Mouse (Mus musculus): ENCODE results near the gene Wdr20.

The Wdr20 gene

GRCm38 (mm10) chr12:110828908-110829307 lies 91.2 kb downstream of the Wdr20 start:
- DNase-seq = no peak

DNA sequence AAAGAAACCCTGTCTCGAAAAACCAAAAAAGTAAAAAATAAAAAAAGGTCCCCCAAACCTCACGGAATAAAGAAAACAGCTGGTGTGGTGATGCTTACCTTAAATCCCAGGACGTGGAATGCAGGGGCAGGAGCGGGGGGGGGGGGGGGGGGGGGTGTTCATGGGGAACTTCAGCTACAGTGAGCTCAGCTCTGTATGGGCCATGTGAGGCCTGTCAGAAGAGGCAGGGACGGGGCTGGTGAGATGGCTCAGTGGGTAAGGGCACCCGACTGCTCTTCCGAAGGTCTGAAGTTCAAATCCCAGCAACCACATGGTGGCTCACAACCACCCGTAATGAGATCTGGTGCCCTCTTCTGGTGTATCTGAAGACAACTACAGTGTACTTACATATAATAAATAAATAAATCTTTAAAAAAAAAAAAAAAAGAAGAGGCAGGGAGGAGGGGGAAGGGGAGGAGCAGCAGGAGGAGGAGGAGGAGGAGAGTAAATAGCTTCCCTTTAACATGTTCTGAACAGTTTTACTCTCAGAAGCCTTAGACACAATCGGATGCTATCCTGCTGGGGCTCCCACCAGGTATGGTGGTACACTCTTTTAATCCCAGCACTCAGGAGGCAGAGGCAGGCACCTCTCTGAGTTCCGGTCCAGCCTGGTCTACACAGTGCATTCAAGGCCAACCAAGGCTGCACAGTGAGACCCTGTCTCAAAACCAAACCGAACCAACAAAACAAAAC lies 92.7 kb downstream of the Wdr20 start:
- no peak for DNase-seq

GRCm38 (mm10) chr12:110835182-110835581 lies 97.4 kb downstream of the Wdr20 start:
- DNase-seq = no peak

GRCm38 (mm10) chr12:110836729-110837128 lies 99.0 kb downstream of the Wdr20 start:
- DNase-seq = no peak

GRCm38 (mm10) chr12:110837192-110837841 lies 99.6 kb downstream of the Wdr20 start:
- no peak for DNase-seq

- no peak for DNase-seq
These were observed 100.1 kb downstream of the Wdr20 start for GRCm38 (mm10) chr12:110837850-110838249.

GRCm38 (mm10) chr12:110840348-110841198 lies 102.8 kb downstream of the Wdr20 start, which contains the start of gene Mok:
Gene Mok (minus strand): TSS chr12:110840939.
- DNase-seq = peak; percentile 97

DNA sequence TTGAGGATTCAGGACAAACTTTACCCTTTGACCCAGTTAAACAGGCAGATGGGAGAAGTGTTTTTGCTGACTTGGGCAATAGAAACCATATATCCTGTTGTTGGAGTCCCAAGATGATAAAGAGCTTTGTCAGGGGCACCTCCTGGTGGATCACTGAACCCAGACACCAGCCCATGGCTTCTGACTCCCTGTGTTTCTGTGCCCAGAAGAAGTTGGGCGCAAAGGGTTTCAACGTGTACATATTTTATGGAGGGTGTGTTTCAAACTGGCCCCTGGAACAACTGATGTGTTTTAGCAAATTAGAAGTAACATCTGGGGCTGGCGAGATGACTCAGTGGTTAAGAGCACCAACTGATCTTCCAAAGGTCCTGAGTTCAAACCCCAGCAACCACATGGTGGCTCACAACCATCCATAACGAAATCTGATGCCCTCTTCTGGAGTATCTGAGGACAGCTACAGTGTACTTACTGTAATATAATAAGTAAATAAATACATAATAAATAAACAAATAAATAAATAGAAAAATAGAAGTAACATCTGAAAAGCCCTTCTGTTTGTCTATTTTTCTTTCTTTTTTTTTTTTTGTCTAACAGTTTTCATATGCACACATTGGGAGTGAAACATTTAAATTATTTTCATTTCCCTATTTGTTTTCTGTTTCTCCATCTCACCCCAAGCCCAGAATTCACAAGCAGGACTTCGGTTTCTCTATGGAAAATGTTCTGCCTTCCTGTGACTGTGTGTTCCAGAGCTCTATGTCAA lies 104.2 kb downstream of the Wdr20 start:
- DNase-seq = no peak

DNA sequence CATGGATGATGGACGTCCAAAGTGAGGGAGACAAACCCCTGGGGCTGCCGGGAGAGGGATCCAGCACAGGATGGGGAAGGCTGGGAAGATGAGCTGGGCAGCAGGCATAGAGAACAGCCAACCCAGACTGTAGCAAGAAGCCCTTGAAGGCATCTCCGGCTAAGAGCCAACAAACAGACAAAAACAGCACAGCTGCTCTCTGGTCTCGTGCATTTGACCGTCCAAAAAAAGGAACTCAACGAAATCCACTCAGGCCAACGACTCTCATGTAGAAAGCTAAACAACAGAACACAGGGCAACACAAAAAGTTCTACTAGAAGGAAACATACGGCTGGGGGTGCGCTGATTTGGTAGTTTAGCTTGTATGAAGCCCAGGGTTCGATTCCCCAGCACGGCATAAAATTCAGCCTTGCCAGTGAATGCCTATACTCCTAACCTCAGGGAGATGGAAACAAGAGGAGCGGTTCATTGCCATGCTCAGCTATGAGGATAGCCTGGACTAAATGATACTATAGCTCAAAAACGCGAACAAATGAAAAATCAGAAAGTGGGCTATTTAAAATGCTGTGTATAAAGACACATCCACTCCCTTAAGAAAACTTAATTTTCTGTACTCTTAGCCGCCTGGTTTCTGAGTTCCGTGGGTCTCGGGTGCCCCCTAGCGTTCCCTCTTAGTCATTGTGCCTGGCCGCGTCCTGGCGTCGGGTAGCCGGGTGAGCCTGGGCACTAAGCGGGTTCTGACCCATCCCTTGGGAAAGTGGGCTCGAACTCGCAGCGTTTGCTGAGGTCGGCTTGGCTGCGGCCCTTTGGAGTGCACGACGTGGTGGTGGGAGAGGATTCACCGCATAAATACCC lies 105.7 kb downstream of the Wdr20 start:
- peak; percentile 89 for DNase-seq

DNA sequence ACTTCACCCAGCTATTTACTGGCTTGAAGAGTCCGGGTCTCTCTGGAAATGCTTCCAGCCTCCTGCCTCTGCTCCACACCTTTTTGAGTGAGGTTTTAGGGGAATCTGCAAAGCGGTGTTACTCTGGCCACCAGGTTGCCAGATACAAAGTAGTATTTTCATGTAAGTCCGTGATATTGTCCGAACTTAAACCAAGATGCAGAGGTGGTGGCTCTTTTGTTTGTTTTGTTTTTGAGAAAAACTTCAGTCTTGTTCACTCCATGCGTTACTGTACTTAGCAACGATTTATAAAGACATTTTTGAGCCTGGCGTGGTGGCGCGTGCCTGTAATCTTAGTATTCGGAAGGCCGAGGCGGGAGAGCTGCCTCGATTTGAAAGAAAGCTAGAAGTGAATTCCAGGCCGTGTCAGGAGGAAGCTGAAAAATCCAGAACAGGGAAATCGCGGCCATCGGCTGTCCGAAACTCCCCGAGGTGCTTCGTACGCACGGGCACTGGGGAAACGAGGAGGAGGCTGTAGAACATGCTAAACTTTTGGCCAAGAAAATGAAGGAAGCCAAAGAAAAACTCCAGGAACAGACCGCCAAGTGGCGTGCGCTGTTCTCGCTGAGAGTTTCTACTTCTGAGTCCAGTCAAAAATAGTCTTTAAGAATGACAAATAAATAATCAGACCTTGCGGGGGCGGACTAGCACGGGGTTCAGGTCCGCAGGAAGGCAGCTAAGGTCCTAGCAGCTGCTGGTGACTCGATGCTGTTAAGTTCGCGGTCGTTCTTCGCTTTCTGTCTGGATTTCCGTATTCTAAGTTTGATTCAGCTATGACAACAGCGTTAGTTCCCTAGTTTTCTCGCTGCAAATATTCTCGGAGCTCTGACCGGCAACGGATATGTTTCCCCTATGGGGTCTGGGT lies 106.7 kb downstream of the Wdr20 start:
- DNase-seq = peak; percentile 28

- DNase-seq = peak; percentile 94
These were observed 107.6 kb downstream of the Wdr20 start for GRCm38 (mm10) chr12:110845131-110845880.

- no peak for DNase-seq
These were observed 108.5 kb downstream of the Wdr20 start for GRCm38 (mm10) chr12:110846191-110846765.

- DNase-seq = peak; percentile 89
These were observed 112.5 kb downstream of the Wdr20 start, which contains the start of gene Zfp839 for GRCm38 (mm10) chr12:110850010-110850928. Gene Zfp839 (plus strand): TSS chr12:110850253.

GRCm38 (mm10) chr12:110850929-110851256 lies 113.1 kb downstream of the Wdr20 start:
- DNase-seq = no peak

GRCm38 (mm10) chr12:110851414-110851813 lies 113.7 kb downstream of the Wdr20 start:
- DNase-seq = no peak

- DNase-seq = no peak
These were observed 114.2 kb downstream of the Wdr20 start for GRCm38 (mm10) chr12:110851923-110852322.

Measured in lung, postnatal 14 days (tissue).